Mouse (Mus musculus): Measurements from ENCODE around the gene 2610528A11Rik.
A peak's percentile ranks its signal among the peaks of the same experiment; 100 is the strongest.
"Not testable (repeated sequence)": the region's sequence is repeated elsewhere in the genome, so short reads cannot be mapped to it uniquely, and the experiment has no call there.

2610528A11Rik gene

DNA sequence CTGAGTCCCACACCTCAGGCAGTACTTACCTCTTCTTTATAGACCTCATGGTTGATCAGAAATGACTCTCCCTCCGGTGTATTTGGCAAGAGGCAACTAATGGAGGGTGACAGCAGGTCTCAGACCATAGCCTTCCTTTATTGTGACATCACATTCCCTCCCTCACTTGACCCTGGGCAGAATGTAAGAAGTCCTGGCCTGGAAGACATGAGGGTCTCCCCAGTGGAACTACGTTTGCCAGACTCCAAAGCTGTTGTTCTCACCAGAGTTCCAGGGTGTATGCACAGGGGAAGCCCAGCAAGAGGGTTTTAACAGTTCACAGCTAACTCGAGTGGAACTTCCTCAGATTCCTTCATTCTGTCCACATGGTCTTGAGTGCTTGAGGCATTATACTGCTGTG, at the start of gene 2610528A11Rik:
2610528A11Rik (minus strand) TSS at position 101 of the 400 bp plus-strand sequence.
- no peak for DNase-seq

DNA sequence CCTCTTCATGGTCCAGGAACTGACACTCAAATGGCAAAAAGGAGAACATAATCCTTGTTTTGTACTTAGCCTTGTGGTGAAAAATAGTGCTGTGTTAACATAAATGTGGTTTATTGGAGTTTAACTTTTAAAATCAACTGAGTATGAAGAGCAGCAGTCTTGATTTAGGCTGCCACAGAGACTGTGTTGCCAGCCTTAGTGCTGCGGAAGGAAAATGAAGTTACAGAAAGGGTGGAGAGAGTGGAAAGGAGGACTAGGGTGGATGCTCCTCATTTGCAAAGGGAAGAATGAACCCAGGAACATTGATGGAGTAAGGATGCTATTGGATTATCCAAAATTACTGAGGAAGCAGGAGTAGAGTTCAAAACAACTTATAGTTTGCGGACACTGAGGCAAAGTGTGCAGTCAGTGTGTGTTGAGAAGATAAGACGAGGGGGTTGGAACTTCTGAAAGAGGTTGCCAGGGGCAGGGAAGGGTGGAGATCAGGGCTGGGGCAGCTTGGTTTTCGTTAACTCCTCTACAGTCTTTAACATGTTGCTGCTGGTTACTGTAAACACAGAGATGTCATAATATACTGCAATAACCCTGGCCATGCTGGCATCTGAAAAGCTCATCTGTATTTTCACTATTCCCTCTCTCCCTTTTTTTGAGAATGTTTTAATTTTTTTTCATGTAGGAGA, 49.6 kb upstream of the 2610528A11Rik start:
- no peak for DNase-seq

DNA sequence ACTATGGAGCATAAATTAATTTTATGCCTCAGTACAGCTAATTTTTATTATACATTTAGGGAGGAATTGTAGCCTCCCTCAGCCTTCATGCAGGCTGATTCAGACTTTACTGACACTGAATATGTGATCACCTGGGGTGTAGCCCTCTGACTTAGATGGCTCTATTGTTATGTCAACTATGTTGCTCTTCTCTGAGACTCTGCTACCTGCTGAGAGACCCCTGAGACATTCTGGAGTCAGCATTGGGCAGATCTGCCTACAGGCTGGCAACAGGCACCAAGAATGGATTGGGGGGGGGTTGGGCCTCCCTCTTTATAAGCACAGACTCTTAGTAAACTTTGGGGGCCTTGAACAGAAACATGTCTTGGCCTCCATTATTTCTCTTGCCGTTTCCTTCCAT, 40.6 kb upstream of the 2610528A11Rik start:
- DNase-seq, result no peak

- DNase-seq, result no peak
Measured at GRCm38 (mm10) chr14:37139051-37139710, 25.4 kb upstream of the 2610528A11Rik start.

DNA sequence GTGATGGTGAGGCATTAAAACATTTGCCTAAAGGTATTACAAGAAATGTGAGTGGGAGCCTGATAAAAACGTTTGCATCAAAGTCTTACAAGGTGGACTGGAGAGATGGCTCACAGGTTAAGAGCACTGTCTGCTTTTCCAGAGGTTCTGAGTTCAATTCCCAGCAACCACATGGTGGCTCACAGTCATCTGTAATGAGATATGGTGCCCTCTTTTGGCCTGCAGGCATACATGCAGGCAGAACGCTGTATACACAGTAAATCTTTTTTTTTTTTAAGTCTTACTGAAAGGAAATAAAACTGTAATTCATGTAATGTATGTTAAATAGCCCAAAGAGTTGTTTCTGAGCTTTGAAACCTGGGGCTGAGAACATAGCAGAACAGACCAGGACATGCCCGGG, 23.8 kb upstream of the 2610528A11Rik start:
- DNase-seq, result not testable (repeated sequence)

DNA sequence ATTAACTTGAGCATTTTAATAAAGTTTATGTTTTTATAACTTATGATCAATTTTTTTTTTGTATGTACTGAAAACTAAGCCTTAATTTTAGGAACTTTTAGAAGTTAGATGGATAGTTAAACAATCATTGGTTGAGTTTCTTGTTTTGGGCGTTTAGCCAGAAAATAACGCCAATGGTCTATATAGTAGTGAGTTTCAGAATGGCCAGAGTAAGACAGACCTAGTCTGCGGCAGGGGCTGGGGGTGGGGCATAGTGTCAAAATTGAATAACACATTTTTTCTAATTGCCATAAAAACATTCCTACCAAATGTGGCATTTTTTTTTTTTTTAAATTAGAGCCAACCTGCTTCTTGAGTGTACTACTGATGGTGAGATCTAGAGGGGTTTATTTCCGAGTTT, 22.3 kb upstream of the 2610528A11Rik start:
- no peak for DNase-seq

DNA sequence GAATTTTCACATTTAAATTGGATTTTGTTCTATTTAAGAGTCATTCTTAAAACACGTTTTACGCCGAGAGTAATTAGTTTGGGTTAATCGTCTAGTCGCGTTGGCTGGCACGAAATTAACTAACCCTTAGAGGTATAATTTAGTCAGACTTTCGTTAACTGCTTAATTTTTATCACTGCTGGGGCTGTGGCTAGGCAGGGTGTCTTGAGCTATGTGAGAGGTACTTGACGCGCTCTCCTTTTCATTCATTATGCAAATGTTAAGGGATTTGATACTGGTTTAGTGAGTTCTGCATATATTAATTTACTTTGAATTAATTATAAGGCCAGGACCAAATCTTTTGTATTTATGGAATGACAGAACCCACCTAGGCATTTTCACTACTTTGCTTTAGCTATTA, 21.8 kb upstream of the 2610528A11Rik start:
- no peak for DNase-seq

DNA sequence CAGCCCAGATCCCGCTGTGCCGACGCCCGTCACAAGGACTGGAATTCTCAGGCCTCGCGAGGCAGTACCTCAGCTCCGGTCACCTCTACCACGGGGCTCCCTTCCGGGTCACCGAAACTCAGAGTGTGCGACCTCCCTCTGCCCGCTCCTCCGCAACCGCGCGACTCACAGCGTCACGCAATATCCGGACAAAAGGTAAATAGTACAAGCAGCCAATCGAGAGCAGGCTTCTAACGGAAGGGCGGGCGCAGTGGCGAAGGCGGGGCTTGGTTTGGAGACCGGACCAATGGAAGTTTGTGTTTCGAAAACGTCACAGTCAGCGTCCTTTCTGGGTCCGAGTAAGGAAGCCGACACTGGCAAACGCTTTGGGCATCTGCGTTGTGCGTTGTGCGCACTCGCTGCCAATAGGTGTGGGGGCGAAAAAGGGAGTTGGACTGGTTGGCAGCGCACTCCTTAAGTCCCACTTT, 21.3 kb upstream of the 2610528A11Rik start, which contains the start of gene Ghitm:
Ghitm (minus strand) TSS at position 146 of the 467 bp plus-strand sequence.
- DNase-seq, result peak; percentile 93 to 95

DNA sequence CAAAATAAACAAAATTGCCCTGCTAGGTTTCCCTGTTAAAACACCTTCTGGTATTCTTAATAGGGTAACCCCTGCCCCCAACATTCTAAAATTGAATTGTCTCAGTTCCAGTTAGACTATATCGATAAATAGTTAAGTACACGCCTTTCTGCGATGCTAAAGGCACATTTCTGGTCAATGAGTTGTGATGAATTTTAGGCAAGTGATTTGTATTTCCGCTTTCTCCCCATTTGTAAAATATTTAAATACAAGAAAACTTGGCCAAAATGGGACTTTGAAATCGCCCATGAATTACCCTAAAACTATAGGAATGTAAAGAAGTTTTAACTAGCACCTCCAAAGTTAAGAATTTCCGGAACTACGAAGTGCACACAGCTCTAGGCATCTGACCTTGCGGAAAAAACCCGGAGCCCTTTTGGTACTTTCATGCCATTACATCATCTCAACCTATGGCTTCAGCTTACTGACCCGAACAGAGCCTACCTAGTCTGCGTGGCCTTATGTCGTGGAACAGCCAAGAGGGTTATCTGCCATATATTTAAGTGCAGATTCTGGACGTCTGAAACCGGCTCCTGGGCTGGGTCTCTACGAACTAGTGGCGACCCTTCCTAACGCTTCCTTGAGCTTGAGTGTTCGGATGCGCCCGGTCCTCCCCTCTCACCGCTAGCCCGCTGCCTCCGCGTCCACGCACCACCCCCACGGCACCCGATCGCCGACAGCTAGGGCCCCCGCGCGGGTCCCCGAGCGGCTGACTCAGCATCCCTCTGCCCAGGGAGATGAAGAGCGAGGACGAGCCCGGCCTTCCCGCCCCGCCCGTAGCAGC, 20.7 kb upstream of the 2610528A11Rik start:
- DNase-seq, result no peak

DNA sequence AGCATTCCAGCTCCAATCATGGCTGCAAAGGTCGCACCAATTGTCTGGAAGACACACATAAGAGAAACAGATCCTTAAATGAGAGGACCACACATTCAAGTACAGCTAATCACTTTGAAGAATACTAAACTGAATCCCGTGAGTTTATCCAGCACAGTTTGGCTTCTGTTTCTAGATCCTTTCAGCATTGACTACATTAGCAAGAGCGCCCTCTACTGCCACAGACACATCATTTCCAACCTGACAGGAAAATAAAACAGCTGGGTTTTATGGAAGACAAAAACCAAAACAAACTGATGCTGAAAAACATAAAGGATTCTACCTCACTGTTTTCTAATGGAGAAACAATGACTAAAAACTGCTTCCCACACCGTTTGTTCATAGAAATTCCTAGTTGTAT, 13.8 kb upstream of the 2610528A11Rik start:
- no peak for DNase-seq

GRCm38 (mm10) chr14:37119233-37119632, 5.4 kb upstream of the 2610528A11Rik start:
- DNase-seq, result no peak

DNA sequence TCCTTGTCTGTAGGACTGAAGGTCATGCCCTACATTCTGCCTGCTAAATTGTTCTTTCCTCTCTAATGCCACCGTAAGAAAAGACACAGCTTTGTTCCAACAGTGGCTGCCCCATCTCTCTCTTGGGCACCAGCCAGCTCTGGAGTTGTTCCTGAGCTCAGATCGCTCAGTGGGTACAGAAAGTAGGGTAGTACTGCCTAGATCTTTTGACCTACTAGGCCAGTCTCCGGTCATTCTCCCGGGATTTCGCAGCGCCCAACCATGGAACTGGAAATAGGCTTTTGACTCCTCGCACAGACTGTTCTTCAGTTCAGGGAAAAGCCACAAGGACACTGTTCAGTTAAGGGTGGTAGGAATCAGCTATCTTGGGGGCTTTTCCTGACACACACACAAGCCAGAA, 891 bp downstream of the 2610528A11Rik start:
- DNase-seq, result no peak

GRCm38 (mm10) chr14:37111371-37111770, 2.5 kb downstream of the 2610528A11Rik start:
- no peak for DNase-seq

DNA sequence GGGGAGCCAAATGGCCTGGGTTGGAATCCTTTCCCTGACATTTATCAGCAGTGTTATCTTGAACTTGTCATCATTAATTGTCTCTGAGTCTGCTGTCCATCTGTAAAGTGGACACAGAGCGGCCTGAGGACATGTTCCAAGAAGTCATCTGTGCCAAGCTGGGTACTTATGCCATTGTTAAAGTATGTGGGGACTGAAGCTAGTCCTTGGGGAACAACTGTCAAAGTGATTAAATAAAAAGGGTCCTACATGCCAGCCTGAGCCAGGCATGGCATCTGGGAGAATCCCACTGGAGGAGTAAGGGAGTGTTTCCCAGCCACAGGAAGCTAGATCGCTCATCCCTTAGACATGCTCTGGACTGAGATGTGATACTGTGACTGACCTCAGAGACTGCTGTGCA, 3.4 kb downstream of the 2610528A11Rik start:
- DNase-seq, result no peak

GRCm38 (mm10) chr14:37109975-37110374, 3.8 kb downstream of the 2610528A11Rik start:
- DNase-seq, result no peak

GRCm38 (mm10) chr14:37109460-37109859, 4.4 kb downstream of the 2610528A11Rik start:
- no peak for DNase-seq

DNA sequence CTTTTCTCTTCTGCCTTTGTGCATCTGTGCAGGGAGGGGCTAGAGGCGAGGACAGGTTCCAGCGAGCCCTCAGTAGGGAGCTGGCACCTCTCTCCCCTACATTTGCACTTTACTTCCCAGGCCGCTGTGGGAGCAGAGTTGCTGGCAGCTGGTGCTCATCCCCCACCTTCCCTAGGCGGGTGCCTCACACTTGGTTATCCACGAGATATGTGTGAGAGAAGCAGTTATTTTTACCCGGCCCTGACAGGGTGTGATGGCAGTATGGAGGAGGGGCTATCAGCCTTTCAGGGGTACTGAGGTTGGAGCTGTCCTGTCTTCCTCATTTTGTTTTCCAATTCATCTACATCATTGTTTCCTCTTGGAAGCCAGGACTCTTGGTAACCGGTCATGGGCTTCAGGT, 8.0 kb downstream of the 2610528A11Rik start:
- no peak for DNase-seq

GRCm38 (mm10) chr14:37104747-37105146, 9.1 kb downstream of the 2610528A11Rik start:
- no peak for DNase-seq

- no peak for DNase-seq
Measured at GRCm38 (mm10) chr14:37102484-37102883, 11.3 kb downstream of the 2610528A11Rik start.

DNA sequence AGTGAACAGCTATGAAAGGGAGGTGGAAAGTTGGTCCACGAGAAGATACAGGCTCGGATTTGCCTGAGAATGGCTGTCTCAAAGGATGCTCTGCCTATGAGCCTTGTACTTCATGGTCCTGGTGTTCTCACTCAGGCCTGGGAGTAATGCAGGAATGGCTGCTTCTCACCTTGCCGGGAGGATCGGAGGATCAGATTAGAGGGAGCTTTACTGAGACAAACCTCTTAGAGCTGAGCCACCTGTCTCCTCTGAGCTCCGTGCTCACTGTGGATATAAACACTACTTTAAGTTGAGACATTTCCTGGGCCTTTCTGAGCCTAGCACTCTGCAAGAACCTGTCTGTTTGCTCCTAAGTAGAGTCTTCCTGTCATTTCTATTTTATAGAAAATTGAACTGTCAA, 12.3 kb downstream of the 2610528A11Rik start:
- no peak for DNase-seq

DNA sequence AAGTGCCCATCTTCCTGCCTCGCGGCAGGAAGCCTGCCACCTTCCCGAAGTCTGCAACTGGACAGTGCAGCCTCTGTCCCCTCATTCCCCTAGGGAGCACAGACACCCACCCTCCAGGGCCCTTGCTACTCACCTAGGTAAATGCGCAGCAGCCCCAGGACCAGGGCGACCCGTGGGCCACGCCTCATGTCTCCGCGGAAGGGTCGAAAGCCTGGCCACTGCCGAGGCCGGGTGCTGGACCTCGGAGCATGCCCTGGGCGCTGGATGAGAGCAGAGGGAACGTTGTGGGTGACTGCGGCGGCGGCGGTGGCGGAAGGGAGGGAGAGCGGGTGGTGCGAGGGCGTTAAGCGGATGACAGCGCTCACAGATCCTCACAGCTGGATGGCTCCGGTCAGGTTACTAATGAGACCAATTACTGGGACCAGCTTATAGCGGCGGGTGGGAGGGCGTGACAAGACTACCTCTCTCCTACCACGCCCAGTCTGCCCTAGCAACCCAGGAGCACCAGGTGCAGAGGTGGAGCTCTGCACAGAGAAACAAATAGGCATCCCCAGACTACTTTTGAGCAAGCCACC, 15.8 kb downstream of the 2610528A11Rik start, which contains the start of gene Cdhr1:
Cdhr1 (minus strand) TSS at position 392 of the 575 bp plus-strand sequence.
- DNase-seq, result no peak

DNA sequence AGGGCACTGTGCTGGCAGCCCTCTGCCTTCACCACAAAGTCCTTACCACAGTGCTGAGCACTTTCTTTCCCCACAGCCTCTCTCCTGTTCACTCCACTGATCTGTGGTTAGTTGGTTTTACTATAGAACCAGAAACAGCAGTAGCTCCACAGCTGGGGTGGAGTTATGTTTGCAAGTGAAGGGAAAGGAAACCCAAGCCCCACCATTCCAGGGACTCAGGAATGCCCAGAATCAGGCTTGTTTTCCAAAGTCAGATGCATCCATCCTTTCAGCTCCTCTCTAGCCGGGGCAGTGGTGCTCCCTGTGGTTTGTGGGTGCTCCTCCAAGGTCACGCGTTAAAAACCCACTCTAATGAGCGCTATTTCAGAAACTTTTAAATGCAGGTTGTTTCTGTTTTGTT, 18.3 kb downstream of the 2610528A11Rik start:
- no peak for DNase-seq

DNA sequence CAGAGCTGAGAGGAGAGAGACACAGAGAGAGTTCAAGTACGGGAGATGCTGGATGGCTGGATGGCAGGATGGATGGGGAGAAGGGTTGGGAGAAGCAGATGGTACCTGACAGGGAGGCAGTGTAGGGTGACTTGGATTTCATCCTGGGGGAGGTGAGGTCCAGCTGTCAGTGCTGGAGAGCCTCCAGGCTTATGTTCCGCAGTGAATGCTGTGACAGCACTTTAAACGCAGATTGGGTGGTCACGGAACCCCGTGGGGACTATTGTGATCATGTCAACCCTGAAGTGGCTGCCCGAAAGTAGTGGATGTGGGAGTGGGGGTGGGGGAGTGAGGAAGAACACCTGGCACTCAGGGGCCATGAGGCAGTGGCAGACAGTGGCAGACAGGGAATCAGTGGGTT, 19.4 kb downstream of the 2610528A11Rik start:
- no peak for DNase-seq

Data from thymus, adult 18-20 months (tissue).